Mouse (Mus musculus): ENCODE results near the gene Klhl7. TPM values are rescaled to one million over a fixed set of nuclear protein-coding genes. Genes with fewer than 3 reads are reported as not detected.

The Klhl7 gene
- polyA plus RNA-seq, 1 experiment from 2014 or later = 147 TPM

DNA sequence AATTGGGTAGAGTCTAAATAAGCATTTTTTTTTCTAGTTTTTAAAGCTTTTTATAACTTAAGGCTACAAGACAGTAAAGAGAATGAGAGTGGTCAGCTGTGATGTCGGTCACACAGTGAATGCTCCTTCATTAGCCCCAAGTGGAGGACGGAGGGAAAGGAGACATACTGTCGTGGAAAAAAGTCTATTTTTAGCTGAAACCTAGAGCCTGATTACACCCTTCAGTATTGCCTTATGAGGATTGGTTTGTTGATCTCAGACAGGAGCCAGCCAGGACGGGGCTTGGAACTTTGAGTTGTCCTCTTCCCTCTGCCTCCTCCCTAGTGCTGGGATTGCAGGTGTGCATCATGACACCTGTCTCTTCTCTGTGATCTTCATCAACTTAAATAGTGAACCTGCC, 26.6 kb downstream of the Klhl7 start:
- H3K4me2 ChIP-seq = no peak overlapping the region
- peaks cover 35% of the 10 kb centered on the region for H3K4me1 ChIP-seq
- H3K9ac ChIP-seq = no peak overlapping the region
- no peaks in the 10 kb centered on the region for H3K9me3 ChIP-seq
- no peak for ATAC-seq (ENCODE audit: low FRiP score)
- H3K36me3 ChIP-seq (replicated peaks) = peaks cover 22% of the 10 kb centered on the region
- H3K27ac ChIP-seq = no peak overlapping the region
- no peak overlapping the region for H3K4me3 ChIP-seq (replicated peaks)
- no peaks in the 10 kb centered on the region for H3K27me3 ChIP-seq
- 82% methylated on average over 4 of the region's 4 CpGs for WGBS

DNA sequence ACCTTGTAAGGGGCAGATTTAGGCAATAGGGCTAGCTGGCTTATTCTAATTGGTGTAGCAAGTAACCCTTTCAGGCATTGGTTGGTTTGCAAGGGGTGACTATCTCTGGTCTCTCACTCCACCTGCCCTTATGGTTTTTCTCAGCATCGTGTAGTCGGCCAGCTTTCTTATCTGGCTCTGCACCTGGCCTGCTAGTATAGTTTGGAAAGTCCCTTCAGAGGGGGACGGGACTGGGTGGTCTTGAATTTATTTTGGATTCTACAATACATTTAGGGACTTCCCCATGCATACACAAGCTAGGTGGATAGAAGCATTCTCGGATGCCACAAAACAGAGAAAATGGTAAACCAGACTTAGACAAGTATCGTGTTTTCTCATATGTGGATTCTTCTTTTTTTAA, 46.6 kb downstream of the Klhl7 start:
- 93% methylated on average over 5 of the region's 5 CpGs for WGBS
- Histone ChIP-seq H3K4me1 (no peaks in the 10 kb centered on the region), H3K9me3 (no peaks in the 10 kb centered on the region), H3K36me3 (replicated peaks) (peaks cover 84% of the 10 kb centered on the region), H3K9ac (no peak overlapping the region), H3K4me2 (no peak overlapping the region), H3K4me3 (replicated peaks) (no peak overlapping the region), H3K27ac (no peak overlapping the region), H3K27me3 (no peaks in the 10 kb centered on the region)
- ATAC-seq (ENCODE audit: low FRiP score) = no peak

DNA sequence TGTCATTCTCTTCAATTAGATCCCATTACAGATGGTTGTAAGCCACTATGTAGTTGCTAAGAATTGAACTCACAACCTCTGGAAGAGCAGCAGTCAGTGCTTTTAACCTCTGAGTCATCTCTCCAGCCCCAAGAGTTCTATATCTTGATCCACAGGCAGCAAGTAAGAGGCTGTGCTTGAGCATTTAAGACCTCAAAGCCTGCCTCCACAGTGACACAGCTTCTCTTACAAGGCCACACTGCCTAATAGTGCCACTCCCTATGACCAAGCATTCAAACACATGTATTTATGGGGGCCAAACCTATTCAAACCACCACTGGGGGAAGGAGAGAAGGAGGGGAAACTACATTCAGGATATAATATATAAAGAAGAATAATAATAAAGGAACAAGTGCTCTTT, 51.8 kb downstream of the Klhl7 start:
- Histone ChIP-seq H3K4me1 (no peaks in the 10 kb centered on the region), H3K27ac (no peak overlapping the region), H3K4me3 (replicated peaks) (no peak overlapping the region), H3K9ac (no peak overlapping the region), H3K27me3 (no peaks in the 10 kb centered on the region), H3K36me3 (replicated peaks) (peaks cover 67% of the 10 kb centered on the region), H3K4me2 (no peak overlapping the region), H3K9me3 (no peaks in the 10 kb centered on the region)
- ATAC-seq (ENCODE audit: low FRiP score) = no peak

DNA sequence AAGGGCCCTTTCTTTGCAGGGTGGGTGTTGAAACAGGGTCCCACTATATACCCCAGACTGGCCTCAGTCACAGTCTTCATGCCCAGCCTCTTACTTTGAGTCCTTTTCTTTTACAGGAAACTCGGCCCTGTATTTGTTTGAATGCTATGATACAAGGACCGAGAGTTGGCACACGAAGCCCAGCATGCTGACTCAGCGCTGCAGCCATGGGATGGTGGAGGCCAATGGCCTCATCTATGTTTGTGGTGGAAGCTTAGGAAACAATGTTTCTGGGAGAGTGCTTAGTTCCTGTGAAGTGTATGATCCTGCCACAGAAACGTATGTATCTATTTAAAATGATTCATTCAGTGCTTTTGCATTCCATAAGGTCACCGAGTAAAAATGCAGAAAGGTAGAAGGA, 56.4 kb downstream of the Klhl7 start:
- Histone ChIP-seq H3K27ac (no peak overlapping the region), H3K4me3 (replicated peaks) (no peak overlapping the region), H3K4me1 (no peaks in the 10 kb centered on the region), H3K4me2 (no peak overlapping the region), H3K36me3 (replicated peaks) (peaks cover 59% of the 10 kb centered on the region), H3K9me3 (no peaks in the 10 kb centered on the region), H3K9ac (no peak overlapping the region), H3K27me3 (no peaks in the 10 kb centered on the region)
- no peak for ATAC-seq (ENCODE audit: low FRiP score)
- 92% methylated on average over 6 of the region's 6 CpGs for WGBS

DNA sequence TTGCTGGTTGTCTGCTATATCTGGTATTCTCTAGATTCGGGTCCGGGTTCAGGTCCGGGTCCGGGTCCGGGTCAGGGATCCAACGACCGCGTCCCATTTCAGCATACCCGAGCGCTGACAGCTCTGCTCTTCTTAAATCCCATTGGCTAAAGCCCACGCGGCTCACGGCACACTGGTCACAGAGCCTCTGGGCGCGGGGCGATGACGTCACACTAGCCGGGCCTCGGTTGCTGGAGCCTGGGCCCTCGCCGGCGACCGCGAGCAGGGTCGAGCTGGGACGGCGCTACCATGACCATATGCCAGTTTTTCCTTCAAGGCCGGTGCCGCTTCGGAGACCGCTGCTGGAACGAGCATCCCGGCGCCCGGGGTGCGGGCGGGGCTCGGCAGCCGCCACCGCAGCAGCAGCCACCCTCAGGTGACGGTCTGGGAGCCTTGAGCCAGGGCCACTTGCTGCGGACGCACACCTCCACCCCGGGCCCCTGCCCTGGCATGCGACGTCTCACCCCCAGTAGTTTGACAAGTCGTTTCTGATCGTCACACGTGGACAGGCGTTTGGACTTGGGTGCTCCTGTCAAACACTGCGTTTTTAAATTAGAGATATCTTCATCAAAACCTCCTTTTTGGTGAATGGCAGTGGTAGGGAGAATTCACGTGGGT, 64.5 kb downstream of the Klhl7 start, which contains the start of gene Nupl2:
TSS of gene Nupl2 (plus strand) at position 175 of the 657 bp plus-strand sequence.
- peak; percentile 98 for ATAC-seq (ENCODE audit: low FRiP score)
- Histone ChIP-seq H3K4me3 (replicated peaks) (peak within 1 kb of the TSS; percentile 90), H3K9ac (peak within 1 kb of the TSS; percentile 88), H3K27ac (peak within 1 kb of the TSS; percentile 74), H3K27me3 (no peaks in the 10 kb centered on the region), H3K36me3 (replicated peaks) (peaks cover 22% of the 10 kb centered on the region), H3K4me1 (peaks cover 4% of the 10 kb centered on the region), H3K9me3 (no peaks in the 10 kb centered on the region), H3K4me2 (peak within 1 kb of the TSS; percentile 77)
- WGBS = under 1% methylated on average over 52 of the region's 52 CpGs

DNA sequence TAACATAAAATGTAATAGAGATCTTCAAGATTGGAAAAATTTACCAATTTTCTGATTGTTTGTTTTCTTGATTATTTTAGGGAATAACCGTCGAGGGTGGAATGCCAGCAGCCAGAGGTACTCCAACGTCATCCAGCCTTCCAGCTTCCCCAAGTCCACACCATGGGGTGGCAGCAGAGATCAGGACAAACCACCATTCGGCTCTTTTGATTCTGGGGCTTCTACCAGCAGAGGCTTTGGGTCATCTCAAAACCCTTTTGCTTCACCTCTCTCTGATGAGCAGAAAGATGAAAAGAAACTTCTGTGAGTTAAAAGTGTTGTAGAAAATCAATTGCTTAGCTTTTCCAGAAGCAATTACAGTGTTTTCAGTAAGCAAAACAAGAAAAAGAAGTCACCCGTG, 66.9 kb downstream of the Klhl7 start:
- H3K27ac ChIP-seq = no peak overlapping the region

DNA sequence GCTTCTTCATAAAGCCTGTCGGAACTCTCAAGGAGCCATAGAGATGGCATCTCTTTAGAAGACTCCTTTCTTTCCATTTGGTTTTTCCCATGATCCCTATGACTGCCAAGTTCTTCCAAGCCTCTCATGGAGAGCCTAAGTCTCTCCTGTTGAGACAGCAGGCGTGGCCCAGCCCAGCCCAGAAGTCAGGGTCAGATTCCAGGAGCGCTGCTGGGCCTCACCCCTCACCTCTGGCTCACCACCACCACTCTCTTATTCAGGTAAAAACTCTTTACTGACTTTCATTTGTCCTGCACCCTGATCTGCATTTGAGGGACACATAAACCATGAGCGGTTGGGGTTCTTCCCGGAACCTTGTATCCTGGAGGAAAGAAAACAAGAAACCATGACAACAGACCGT, 69.5 kb downstream of the Klhl7 start:
- H3K9ac ChIP-seq = no peak overlapping the region
- H3K4me2 ChIP-seq = no peak overlapping the region
- WGBS = 93% methylated on average over 6 of the region's 6 CpGs
- H3K27me3 ChIP-seq = no peaks in the 10 kb centered on the region
- peaks cover 4% of the 10 kb centered on the region for H3K4me1 ChIP-seq
- no peaks in the 10 kb centered on the region for H3K9me3 ChIP-seq
- H3K4me3 ChIP-seq (replicated peaks) = no peak overlapping the region
- no peak overlapping the region for H3K27ac ChIP-seq
- peaks cover 32% of the 10 kb centered on the region for H3K36me3 ChIP-seq (replicated peaks)
- ATAC-seq (ENCODE audit: low FRiP score) = no peak

More for the DNA sequence above, 66.9 kb downstream of the Klhl7 start:
- no peak for ATAC-seq (ENCODE audit: low FRiP score)
- Histone ChIP-seq H3K4me1 (peaks cover 4% of the 10 kb centered on the region), H3K27me3 (no peaks in the 10 kb centered on the region), H3K4me3 (replicated peaks) (no peak overlapping the region), H3K9me3 (no peaks in the 10 kb centered on the region), H3K36me3 (replicated peaks) (peaks cover 25% of the 10 kb centered on the region), H3K9ac (no peak overlapping the region), H3K4me2 (no peak overlapping the region)
- WGBS = 62% methylated on average over 5 of the region's 5 CpGs

DNA sequence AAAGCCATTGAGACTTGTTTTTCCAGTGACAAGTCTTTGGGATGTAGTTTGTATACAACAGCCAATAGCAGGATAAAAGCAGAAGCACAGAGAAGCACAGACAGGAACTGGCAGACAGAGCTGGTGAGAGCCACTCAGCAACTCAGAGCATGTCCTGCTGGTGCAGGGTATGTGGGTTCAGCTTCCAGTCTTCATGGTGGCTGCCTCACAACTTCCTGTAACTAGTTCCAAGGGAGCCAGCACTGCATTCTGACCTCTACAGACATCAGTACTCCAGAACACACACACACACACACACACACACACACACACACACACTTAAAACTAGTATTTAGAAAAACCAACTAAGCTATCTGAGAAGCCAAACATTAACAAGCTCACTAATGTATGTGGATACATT, 71.7 kb downstream of the Klhl7 start:
- Histone ChIP-seq H3K4me2 (no peak overlapping the region), H3K9me3 (no peaks in the 10 kb centered on the region), H3K4me3 (replicated peaks) (no peak overlapping the region), H3K36me3 (replicated peaks) (peaks cover 40% of the 10 kb centered on the region), H3K9ac (no peak overlapping the region), H3K27me3 (no peaks in the 10 kb centered on the region), H3K4me1 (no peaks in the 10 kb centered on the region), H3K27ac (no peak overlapping the region)
- no peak for ATAC-seq (ENCODE audit: low FRiP score)

DNA sequence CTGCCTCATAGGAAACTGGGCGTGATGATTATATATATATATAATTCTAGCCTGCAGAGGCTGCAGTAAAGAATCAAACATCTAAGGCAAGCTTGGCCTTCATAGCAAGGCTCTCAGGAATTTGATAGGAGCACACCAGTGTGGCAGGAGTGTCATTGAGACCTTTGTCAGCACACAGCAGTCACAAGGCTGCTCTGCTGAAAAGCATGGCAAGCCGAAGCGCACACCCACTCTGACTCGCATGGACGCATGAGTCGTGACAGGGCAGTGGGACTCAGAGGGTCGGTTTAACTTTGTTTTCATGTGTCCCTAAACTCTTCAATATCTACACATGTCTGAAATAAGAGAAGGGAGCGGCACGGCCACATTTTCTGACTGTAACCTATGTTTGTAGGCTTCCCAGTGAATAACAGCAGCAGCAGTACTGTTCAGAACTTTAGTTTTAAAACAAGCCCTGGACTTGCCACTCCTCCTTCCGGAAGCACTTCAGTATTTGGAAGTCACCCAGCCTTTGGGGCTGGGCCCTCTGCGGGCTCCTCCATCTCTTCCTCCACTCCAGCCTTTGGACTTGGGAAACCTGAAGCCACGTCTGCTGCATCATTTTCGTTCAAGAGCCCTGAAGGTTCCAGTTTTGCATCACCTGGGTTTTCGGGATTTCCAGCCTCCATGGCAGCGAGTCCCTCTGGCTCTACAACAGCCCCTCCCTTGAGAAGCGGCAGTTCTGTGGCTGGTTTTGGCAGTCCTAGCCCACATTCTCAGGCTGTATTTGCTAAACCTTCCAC, 81.3 kb downstream of the Klhl7 start:
- Histone ChIP-seq H3K4me1 (no peaks in the 10 kb centered on the region), H3K27ac (no peak overlapping the region), H3K9me3 (no peaks in the 10 kb centered on the region; the same call in 1 of the 2 replicates), H3K36me3 (replicated peaks) (peaks cover 61% of the 10 kb centered on the region), H3K9ac (no peak overlapping the region), H3K4me3 (replicated peaks) (no peak overlapping the region), H3K27me3 (no peaks in the 10 kb centered on the region), H3K4me2 (no peak overlapping the region)
- 93% methylated on average over 16 of the region's 16 CpGs for WGBS
- no peak for ATAC-seq (ENCODE audit: low FRiP score)

DNA sequence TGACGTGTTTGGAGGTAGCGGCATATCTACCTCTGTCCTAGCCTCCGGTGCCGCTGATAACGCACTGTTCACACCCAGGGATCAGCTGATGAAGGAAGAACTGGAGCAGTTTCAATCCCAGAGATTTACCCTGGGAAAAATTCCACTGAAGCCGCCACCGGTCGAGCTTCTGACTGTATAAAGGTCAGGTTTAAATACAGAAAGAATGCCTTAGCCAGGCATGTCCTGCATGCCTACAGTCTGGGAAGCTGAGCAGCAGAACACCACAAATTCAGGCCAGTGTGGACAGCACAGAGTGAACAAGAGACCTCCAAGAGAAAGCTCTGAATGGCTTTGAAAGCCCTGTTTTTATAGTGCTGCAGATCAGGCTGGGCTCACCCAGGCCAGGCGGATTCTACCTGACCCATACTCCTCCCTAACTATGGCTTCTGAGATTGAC, 81.9 kb downstream of the Klhl7 start:
- ATAC-seq (ENCODE audit: low FRiP score) = no peak
- no peak overlapping the region for H3K4me3 ChIP-seq (replicated peaks)
- no peak overlapping the region for H3K4me2 ChIP-seq
- H3K9me3 ChIP-seq = no peaks in the 10 kb centered on the region; the same call in 1 of the 2 replicates
- no peak overlapping the region for H3K9ac ChIP-seq
- no peaks in the 10 kb centered on the region for H3K27me3 ChIP-seq
- H3K27ac ChIP-seq = no peak overlapping the region
- no peaks in the 10 kb centered on the region for H3K4me1 ChIP-seq
- WGBS = 91% methylated on average over 9 of the region's 9 CpGs
- peaks cover 63% of the 10 kb centered on the region for H3K36me3 ChIP-seq (replicated peaks)

DNA sequence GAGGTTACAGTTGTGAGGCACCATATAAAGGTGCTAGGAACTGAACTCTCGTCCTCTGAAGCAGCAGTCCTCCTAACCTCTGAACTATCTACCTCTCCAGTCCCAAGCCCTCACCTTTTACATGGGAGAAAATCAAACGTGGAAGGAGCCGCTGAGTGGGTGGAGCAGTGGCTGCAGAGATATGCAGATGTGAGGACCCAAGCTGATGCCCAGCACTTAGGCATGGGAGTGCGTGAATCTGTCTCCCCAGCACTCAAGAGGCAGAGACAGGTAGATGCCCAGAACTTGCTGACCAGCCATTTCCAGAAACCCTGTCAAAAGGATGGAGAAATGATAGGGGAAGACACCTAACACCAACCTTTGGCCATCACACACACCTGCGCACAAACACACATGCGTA, 82.7 kb downstream of the Klhl7 start:
- H3K27me3 ChIP-seq = no peaks in the 10 kb centered on the region
- H3K9ac ChIP-seq = no peak overlapping the region
- no peaks in the 10 kb centered on the region for H3K4me1 ChIP-seq
- no peaks in the 10 kb centered on the region; the same call in 1 of the 2 replicates for H3K9me3 ChIP-seq
- no peak overlapping the region for H3K4me3 ChIP-seq (replicated peaks)
- WGBS = 92% methylated on average over 6 of the region's 6 CpGs
- ATAC-seq (ENCODE audit: low FRiP score) = no peak
- H3K36me3 ChIP-seq (replicated peaks) = peaks cover 56% of the 10 kb centered on the region
- H3K4me2 ChIP-seq = no peak overlapping the region
- no peak overlapping the region for H3K27ac ChIP-seq

DNA sequence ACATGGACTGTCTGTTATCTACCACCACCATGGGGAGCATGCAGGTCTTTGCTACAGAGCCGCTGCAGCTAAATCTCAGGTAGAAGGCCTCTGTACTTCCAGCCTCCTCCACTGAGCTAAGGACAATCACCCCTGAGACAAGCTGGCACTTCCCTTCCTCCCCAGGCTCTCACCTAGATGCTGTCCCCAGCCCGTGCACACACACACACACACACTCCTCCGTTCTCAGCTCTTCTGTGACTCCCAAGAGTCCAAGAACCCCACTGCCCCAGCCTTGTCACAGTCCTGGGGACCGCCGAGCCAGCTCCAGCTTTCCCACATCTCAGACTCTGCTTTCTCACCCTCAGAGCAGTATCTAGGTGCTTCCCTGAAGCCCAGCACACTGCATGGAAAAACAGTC, 83.6 kb downstream of the Klhl7 start:
- H3K36me3 ChIP-seq (replicated peaks) = peaks cover 48% of the 10 kb centered on the region
- H3K27ac ChIP-seq = no peak overlapping the region
- no peak for ATAC-seq (ENCODE audit: low FRiP score)
- no peaks in the 10 kb centered on the region for H3K27me3 ChIP-seq
- no peak overlapping the region for H3K9ac ChIP-seq
- H3K4me1 ChIP-seq = no peaks in the 10 kb centered on the region
- no peak overlapping the region for H3K4me3 ChIP-seq (replicated peaks)
- H3K9me3 ChIP-seq = no peaks in the 10 kb centered on the region; the same call in 1 of the 2 replicates
- no peak overlapping the region for H3K4me2 ChIP-seq
- WGBS = 93% methylated on average over 5 of the region's 5 CpGs

DNA sequence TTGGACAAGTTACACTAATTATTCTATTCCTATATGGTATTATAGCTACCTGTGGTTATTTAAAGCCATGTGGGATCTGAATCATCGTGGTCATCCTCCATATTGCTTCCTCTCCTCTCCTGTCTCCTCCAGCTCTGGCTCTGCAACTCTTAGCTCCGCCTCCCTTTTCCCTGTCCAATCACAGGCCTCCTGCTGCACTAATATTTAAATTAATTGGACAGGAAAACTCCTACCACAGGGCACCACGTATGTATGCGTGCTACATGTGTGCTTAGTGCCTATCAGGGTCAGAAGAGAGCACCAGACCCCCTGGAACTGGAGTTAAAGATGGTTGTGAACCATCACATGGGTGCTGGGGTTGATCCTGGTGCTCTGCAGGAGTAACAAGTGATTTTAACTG, 88.1 kb downstream of the Klhl7 start:
- 85% methylated on average over 4 of the region's 4 CpGs for WGBS
- Histone ChIP-seq H3K36me3 (replicated peaks) (peaks cover 21% of the 10 kb centered on the region), H3K4me2 (no peak overlapping the region), H3K27me3 (no peaks in the 10 kb centered on the region), H3K9ac (no peak overlapping the region), H3K27ac (no peak overlapping the region), H3K4me3 (replicated peaks) (no peak overlapping the region), H3K9me3 (no peaks in the 10 kb centered on the region; the same call in 1 of the 2 replicates), H3K4me1 (no peaks in the 10 kb centered on the region)
- no peak for ATAC-seq (ENCODE audit: low FRiP score)
